Mouse (Mus musculus): Measurements from ENCODE around the gene Sugct. TPM values are rescaled to one million over a fixed set of nuclear protein-coding genes. Genes with fewer than 3 reads are reported as not detected.

Sugct gene
- total RNA-seq (2021), result under 1 TPM; 0.87 to 0.96 TPM

- intact Hi-C loops (cut with DNase I), result no loop called here
These were observed at the start of gene Sugct, which contains the start of gene Mplkip for GRCm38 (mm10) chr13:17694911-17695699. Gene Sugct (minus strand): TSS chr13:17695553. Gene Mplkip (plus strand): TSS chr13:17695192.

GRCm38 (mm10) chr13:17728798-17729197, 33.4 kb upstream of the Sugct start:
- intact Hi-C loops (cut with DNase I), result no loop called here

More at GRCm38 (mm10) chr13:17694911-17695699, at the start of gene Sugct, which contains the start of gene Mplkip:
- DNase-seq, result peak; percentile 100

GRCm38 (mm10) chr13:17727922-17728321, 32.6 kb upstream of the Sugct start:
- intact Hi-C loops (cut with DNase I), result no loop called here
- no peak for DNase-seq

More at GRCm38 (mm10) chr13:17728798-17729197, 33.4 kb upstream of the Sugct start:
- DNase-seq, result no peak

- DNase-seq, result no peak
- intact Hi-C loops (cut with DNase I), result no loop called here
These were observed 22.0 kb upstream of the Sugct start for GRCm38 (mm10) chr13:17717357-17717756.

- intact Hi-C loops (cut with DNase I), result no loop called here
- no peak for DNase-seq
These were observed 13.5 kb upstream of the Sugct start for GRCm38 (mm10) chr13:17708784-17709311.

GRCm38 (mm10) chr13:17705188-17705826, 10.0 kb upstream of the Sugct start:
- intact Hi-C loops (cut with DNase I), result no loop called here
- DNase-seq, result no peak

GRCm38 (mm10) chr13:17702311-17702710, 7.0 kb upstream of the Sugct start:
- no peak for DNase-seq
- intact Hi-C loops (cut with DNase I), result no loop called here

GRCm38 (mm10) chr13:17701322-17701721, 6.0 kb upstream of the Sugct start:
- no peak for DNase-seq
- intact Hi-C loops (cut with DNase I), result no loop called here

- intact Hi-C loops (cut with DNase I), result no loop called here
- DNase-seq, result no peak
These were observed 4.8 kb upstream of the Sugct start for GRCm38 (mm10) chr13:17700090-17700715.

GRCm38 (mm10) chr13:17695898-17696580, 686 bp upstream of the Sugct start:
- DNase-seq, result no peak
- intact Hi-C loops (cut with DNase I), result no loop called here

GRCm38 (mm10) chr13:17694414-17694813, 939 bp downstream of the Sugct start:
- intact Hi-C loops (cut with DNase I), result no loop called here
- no peak for DNase-seq

GRCm38 (mm10) chr13:17693816-17694215, 1.5 kb downstream of the Sugct start:
- DNase-seq, result no peak
- intact Hi-C loops (cut with DNase I), result no loop called here

- DNase-seq, result no peak
- intact Hi-C loops (cut with DNase I), result no loop called here
These were observed 3.9 kb downstream of the Sugct start for GRCm38 (mm10) chr13:17691436-17691835.

- intact Hi-C loops (cut with DNase I), result no loop called here
- DNase-seq, result no peak
These were observed 4.7 kb downstream of the Sugct start for GRCm38 (mm10) chr13:17690686-17691085.

- intact Hi-C loops (cut with DNase I), result no loop called here
- DNase-seq, result no peak
These were observed 5.9 kb downstream of the Sugct start for GRCm38 (mm10) chr13:17689461-17689860.

GRCm38 (mm10) chr13:17671122-17671521, 24.2 kb downstream of the Sugct start:
- intact Hi-C loops (cut with DNase I), result no loop called here
- no peak for DNase-seq

GRCm38 (mm10) chr13:17667380-17667779, 28.0 kb downstream of the Sugct start:
- intact Hi-C loops (cut with DNase I), result no loop called here
- no peak for DNase-seq

GRCm38 (mm10) chr13:17642294-17642693, 53.1 kb downstream of the Sugct start:
- no peak for DNase-seq
- intact Hi-C loops (cut with DNase I), result no loop called here

- no peak for DNase-seq
- intact Hi-C loops (cut with DNase I), result no loop called here
These were observed 57.3 kb downstream of the Sugct start for GRCm38 (mm10) chr13:17638008-17638407.

GRCm38 (mm10) chr13:17627108-17627507, 68.2 kb downstream of the Sugct start:
- intact Hi-C loops (cut with DNase I), result no loop called here
- no peak for DNase-seq

GRCm38 (mm10) chr13:17624976-17625375, 70.4 kb downstream of the Sugct start:
- intact Hi-C loops (cut with DNase I), result no loop called here
- DNase-seq, result no peak
